Mouse (Mus musculus): Measurements from ENCODE around the gene Amer3.
"Not testable (repeated sequence)": the region's sequence is repeated elsewhere in the genome, so short reads cannot be mapped to it uniquely, and the experiment has no call there.

Amer3 gene

DNA sequence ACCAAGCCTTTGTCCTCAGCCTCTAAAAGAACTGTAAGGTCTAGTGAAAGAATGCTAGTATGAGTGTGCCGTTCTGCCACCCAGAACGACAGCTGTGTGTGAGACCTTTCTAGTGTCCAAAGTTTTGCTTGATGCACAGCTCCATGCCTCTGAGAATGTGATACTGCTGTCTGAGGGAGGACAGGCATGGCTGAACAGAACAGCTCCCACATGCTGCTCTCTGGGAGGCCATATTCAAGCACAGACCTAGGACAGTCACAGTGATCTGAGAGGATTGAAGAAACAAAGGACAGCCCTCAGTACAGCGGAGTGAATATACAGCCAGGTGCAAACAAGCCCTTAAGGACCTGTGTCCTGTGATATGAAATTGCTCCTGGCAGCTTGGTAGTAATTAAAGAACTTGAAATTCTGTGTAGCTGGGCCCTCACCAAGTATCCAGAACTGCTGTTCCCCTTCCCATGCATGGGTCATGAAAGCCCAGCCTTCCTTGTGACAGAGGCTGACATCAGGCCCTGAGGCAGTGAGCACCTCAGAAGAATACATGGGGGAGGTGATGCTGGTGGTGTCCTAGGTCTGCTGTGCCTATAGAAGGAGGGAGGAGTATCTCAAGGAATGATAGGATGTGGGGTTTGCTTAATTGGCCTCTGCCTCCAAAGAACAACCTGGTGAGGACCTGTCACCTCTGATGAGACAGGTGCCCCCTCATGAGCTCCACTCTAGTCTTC is 22.0 kb downstream of the Amer3 start:
- DNase-seq (ENCODE audit: low spot score): no peak

DNA sequence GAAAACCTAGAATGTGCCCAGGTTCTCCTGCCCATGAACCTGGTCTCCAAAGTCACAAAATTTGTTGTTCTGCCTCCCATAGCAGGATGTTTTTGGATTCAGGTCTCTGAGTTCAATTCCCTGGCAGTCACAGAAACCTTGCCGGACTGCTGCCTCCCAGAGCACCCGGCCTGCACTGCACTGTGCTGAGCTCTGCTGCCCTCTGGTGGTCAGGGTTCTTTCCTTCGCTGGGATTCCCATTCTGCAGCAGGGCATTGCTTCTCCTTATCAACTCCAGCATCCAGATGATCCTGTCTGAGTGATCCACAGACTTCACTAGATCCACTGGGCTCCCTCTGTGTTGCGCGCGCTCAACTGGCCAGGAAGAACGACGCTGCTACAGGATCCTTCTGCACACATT is 22.9 kb downstream of the Amer3 start:
- DNase-seq (ENCODE audit: low spot score): peak; percentile 72

DNA sequence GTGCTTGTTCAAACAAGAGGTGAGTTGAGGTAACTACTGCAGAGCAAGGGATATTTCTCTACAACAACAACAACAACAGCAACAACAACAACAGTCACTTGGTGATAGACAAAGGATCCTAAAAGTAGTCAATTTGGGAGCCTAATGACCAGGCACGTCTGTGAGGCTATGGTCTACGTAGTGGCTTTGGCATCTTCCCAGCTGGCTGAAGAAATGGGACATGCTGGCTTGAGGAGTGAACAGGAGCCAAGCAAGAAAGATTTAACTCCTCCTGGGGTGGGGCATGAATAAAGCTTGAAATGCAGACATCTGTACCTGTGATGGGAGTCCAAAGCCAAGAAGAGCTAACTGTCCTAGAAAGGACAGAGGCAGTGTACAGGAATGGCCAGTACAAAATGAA is 34.3 kb downstream of the Amer3 start:
- DNase-seq (ENCODE audit: low spot score): no peak

DNA sequence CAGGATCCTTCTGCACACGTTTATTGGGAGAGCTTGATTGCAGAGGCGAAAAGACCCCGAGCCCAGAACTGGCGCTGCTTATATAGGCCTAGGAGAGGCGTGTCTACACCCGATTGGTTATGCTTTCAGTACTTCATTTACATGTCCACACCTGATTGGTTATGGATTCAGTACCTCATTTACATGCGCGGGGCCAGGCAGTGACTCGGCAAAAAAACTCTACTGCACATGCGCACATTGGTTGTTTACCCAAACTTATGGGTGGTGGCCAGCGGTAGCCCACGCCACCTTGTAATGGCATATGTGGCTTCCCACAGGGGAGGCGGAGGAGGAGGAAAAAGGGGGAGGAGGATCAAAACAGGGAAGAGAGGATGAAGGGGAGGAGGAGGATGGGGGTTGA is 40.7 kb downstream of the Amer3 start:
- DNase-seq (ENCODE audit: low spot score): not testable (repeated sequence)

GRCm38 (mm10) chr1:34620761-34621160 is 41.3 kb downstream of the Amer3 start:
- DNase-seq (ENCODE audit: low spot score): not testable (repeated sequence)

- no peak for DNase-seq (ENCODE audit: low spot score)
Observed at GRCm38 (mm10) chr1:34635711-34636110, 56.3 kb downstream of the Amer3 start.
